Mouse (Mus musculus) right cerebral cortex, postnatal 36 days (tissue): Measurements from ENCODE around the gene Kcnmb2.

ENCODE experiments used
- DNase-seq, 2 experiments: peaks; one replicate each; pipeline ENCODE4 v3.0.0; 2022; ENCODE audit warnings: low spot score in 2 of 2, mixed read lengths in 1 of 2

Gene Kcnmb2

DNA sequence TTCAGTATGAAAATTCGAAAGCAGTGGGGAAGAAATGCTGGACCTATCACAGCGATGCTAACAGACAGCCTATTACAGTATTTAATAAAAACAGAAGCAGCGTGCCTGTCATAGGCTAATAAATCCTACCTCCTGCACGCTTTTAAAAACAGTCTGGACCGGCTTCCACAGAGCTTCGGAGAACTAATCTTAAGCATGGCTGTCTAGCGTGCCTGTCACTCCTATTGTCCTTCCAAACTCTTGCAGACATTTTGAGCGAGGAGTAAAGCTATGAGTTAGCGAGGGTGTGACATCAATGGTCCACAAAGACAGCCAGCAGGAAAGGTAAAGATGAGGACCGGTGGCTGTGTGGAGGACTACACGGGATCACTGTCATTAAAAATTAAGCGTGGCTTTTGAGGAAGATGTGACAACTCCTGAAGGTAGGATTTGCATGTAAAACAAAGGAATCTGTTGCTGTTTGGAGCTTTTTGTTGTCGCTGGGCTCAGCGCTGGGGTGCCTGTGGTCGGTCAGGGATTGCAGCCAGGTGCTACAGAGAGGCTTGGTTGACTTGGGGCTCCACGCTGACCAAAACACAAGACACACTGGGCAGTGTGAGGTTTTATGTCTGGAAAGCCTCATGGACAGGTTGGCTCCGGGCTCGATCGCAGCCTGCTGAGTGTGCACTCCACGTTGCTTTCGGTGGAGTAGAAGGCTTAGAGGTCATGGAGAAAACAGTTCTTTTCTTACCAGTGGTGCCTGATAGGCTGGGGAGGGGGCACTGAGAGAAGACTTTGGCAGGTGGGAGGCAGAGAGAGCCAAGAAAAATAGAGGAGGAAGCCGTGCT is at the start of gene Kcnmb2:
Gene Kcnmb2 (plus strand): TSS at position 4 of the 827 bp plus-strand sequence.
- DNase-seq = no peak

DNA sequence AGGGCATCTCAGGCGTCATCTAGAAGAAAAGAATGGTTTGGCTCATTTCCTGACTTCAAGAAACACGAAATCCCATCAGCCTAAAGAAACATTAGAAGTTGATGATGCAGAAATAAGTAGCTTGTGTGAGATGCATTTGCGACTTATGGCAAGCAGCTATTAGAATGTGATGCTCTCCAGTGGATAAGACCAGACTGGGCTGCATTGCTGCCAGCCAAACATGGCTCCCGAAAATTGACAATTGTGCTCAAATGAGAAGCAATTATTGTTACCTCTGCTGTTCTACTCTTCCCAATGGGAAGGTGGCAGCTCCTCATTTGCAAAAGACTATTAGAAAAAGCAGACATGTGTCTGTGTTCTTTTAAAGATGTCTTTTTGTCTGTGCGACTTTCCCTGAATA is 38.8 kb upstream of the Kcnmb2 start:
- no peak for DNase-seq

DNA sequence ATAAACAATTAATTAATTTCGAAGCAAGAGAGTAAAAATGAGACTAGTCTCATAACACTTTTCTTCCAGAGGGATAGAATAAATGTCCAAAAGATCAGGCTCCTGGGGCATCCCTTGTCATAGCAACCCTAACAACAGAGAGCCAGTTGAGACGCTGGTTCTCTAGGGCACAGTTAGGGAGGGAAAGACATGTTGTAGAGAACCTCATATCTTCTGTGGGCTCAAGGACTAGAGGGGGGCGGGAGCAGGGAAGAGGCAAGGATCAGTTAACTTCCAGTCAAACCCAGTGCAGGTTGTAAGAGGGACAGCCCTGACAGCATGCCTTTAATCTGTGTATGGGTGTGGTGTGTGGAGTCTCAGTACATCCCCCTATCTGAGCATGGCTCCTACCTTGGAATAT is 38.2 kb upstream of the Kcnmb2 start:
- no peak for DNase-seq

DNA sequence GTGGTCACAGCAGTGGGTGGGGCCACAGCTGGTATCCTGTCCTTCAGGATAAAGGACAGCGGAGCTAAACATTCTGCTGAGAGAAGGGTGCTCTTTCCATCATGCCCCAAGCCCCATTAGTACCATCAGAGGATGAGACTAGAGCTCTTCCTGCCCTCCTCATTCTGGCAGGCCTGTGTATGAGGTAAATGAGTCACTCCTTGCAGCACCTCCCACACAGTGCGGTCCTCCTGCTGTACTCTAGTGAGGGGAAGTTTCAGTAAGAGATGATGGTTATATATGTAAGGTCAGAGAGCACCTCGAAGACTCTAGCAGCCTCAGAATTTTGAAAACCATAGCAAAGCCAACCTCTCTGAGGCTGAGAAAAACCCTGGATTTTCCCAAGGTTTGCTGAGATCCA is 30.8 kb upstream of the Kcnmb2 start:
- DNase-seq = peak; percentile 18 to 39

DNA sequence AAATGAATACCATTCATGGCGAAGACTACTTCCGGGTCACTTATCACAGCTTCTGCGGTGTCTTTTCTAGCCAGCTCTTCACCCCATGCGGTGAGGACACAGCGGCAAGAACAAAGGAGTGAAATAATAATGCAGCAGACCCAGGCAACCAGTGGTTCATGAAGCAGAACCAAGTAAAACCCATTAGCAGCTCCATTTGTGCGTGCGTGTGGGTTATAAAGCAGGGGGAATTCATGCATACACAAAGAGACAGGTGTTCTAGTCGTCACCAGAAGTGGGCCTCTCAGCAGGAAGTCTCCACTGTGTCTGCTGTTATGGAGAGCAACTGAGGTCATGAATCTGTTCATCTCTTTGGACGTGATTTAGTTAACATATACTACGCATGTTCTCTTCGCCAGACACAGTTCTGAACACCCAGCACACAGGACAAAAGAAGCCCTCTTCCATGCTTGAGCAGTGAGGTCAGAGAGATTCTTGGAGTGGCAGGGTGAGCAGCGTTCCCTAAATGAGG is 19.6 kb upstream of the Kcnmb2 start:
- no peak for DNase-seq

DNA sequence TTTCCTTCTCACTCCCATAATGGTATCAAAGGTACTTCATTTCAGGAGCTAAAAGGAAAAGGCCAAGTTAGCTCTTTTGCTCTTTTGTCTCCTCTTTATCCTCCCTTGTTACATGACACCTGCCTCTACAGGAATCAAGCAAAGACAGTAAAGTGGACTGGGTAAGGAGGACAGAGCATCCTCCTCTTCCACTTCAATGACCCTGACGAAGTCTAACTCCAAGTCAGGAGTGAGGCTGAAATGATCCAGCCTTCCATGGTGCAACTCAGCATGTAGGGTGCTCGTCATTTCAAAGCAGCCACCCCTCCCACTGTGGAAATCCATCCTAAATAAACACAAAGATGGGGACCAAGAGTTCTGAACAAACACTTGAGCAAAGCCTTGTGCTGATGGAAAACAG is 9.7 kb upstream of the Kcnmb2 start:
- no peak for DNase-seq

DNA sequence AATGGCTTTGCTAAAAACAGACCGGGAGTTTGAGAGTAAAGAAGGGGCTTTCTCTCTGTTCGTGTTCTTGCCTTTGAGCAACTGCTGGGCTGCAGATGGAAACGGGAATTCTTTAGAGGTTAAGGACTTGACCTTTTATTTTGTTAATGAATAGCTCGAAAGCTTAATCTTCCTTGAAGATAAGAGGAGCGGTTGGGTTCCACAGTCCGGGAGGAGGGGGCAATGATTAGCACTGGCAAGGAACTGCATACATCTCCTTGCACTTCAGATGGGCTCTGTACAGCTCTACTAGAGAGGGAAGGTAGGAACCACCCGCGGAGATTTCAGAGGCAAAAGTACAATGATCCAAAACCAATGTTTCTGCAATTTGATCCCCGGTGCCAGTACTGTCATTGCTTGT is 1.2 kb downstream of the Kcnmb2 start:
- DNase-seq = no peak

DNA sequence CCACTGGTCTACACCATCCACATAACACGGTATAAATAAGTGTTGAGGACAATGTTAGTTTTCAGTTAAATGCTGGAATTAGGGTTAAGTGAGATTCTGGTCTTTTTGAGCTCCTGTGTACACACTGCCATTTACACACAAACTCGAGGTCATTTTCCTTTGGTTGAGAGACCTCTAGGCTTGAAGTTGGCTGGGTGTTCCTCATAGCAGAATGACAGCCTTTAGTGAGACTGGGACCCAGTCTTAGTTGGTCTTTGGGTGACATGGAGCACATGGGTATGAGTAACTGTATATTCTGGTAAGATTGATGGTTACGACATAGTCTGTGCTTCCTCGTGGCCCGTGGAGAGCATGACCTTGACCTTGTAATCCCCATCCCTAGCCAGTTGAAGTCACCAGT is 1.8 kb downstream of the Kcnmb2 start:
- no peak for DNase-seq

DNA sequence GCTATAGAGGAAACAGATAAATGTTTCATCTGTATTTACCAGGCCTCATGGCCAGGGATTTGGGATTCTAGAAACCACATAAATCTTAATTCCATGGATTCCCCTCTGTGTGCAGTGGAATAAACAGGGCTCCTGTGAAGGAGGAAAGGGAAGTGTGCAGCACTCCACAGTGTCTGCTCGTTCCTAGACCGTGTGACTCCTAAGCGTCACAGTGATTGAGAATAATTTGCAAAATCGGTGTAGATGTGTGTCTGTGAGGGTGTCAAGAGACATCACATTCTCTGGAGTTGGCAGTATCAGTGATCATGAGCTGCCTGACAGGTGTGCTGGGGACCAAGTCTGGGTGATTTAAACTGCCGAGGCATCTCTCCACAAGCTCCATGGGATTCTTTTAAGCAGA is 8.9 kb downstream of the Kcnmb2 start:
- no peak for DNase-seq

DNA sequence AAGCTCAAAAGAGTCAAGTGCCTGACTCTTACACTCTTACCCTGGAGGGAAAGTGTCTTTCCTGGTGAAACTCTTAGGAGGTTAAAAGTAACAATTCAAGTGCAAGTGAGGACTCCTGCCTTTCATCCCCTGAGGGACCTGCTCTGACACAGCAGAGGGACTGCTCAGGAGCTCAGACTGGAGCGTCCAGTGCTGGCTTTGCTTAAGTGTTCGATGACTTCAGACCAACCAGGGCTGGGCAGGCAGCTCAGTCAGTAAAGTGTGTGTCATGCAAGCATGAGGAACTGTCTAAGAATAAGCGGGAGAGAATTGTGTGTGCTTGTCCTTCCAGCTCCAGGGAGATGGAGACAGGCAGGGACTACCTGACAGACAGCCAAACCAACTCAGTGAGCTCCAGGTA is 9.4 kb downstream of the Kcnmb2 start:
- no peak for DNase-seq

DNA sequence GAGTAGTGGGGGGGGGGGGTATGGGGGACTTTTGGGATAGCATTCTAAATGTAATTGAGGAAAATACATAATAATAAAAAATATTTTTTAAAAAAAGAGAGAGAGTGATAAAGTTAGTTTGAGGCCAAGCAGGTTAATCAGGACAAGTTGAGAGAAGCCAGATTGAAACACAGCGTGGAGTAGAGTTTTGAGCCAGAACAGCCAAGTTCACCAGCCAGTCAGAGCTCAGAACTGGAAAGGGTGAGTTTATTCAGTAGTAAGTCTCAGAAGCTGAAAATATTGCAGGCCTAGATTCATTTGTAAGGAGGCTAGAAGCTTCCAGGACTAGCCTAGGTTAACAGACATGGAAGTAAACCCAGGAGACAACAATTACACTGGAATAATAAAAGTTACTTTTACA is 26.2 kb downstream of the Kcnmb2 start:
- DNase-seq = no peak

DNA sequence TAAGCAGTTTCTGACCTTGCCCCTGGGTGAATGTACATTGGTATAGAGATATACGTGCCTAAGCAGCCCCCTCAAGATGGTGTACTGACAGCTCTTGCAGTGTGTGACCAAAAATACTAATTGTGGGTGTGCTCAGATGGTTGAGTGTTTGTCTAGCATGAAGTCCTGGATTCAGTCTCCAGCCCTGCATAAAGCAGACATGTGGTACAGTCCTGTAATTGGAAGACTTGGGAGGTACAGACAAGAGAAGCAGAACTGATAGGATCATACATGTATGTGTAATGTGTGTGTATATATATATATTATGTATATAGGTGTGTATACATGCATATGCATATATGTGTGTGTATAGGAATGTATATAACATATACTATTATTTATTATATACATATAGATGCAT is 32.4 kb downstream of the Kcnmb2 start:
- DNase-seq = no peak

DNA sequence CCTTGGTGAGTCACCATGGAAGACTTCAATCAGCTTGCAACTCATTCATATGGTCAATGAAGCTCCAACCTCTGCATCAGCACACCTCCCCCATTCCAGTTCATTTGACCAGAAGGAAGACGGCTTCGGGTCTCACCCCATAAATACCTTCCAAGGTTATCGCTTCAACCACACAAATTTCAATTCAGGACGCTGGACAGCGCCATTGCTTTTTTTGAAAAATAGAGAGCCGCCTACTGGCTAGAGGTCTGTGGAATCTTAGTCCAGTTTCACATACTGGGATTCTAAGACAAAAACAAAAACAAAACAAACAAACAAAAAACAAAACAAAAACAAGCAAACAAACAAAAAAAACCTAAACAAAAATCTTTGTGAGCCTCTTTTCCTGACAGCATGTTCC is 39.2 kb downstream of the Kcnmb2 start:
- no peak for DNase-seq

DNA sequence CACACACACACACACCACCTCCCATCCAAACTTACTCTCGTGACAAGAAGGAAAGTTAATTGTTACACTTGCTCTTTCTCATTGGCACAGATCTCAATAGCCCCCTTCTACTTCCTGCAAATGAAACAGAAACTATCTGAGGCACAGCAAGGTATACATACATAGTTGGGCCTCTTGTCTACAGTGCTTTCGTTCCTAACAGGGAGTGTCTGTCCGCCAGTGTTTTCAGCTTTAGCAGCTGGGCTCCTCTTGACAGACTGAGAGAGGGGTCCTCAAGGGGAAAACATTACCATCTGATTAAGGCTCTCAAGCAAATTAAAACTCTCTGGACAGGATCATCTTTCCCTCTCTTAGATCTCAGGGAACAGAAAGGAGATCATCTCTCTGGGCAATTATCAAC is 51.9 kb downstream of the Kcnmb2 start:
- no peak for DNase-seq

DNA sequence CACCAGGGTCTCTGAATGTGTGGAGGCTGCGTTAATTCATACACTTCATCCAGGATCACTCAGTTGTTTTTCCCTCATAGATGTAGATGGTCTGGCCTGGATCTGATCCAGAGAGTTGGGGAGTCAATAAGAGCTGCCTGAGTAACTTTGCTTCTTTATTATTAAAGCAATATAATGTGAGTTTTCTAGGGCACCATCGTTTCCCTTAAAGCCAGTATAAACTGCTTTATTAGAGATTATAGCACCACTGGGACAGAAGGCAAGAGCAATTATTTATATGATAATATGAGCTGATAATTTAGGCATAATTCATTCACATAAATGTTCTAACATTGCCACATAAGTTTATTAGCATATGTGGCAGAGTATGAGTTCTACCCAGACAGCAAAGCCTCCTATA is 52.7 kb downstream of the Kcnmb2 start:
- DNase-seq = no peak

DNA sequence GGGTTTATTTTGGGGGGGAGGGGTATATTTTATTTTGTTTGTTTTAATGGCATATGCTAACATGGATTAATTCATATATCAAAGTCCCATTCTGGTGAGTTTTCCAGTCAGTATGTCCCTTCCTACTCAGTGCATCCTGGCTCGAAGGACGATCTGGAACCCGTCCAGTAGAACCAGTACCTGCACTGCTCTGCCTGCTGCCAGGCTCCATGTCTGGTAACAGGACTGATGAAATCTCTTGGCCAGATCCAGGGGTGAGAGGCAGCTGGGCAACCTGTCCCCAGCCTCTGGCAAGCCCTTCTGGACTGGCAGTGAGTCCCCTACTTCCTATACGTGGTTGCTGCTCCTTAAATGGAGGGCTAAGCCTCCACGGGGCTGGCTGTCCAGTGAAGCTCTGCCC is 57.5 kb downstream of the Kcnmb2 start:
- DNase-seq = no peak

DNA sequence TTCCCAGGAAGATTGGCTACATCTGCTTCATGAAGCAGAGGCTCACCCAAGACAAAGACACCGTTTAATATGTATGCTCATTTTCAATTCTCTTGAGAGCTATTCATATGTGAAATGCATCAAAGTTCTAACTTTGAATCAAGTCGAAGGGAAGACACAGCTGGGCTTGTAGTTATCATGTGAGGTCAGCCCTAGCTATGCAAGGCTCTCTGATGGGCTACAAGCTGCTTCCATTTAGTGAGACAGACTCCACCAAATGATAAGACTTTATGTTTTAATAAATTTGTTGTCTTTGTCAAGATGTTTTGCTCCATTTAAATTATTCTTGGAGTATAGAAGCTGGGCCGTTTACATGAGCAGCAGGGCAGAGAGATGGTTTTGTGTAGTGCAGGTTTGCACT is 58.9 kb downstream of the Kcnmb2 start:
- DNase-seq = no peak

DNA sequence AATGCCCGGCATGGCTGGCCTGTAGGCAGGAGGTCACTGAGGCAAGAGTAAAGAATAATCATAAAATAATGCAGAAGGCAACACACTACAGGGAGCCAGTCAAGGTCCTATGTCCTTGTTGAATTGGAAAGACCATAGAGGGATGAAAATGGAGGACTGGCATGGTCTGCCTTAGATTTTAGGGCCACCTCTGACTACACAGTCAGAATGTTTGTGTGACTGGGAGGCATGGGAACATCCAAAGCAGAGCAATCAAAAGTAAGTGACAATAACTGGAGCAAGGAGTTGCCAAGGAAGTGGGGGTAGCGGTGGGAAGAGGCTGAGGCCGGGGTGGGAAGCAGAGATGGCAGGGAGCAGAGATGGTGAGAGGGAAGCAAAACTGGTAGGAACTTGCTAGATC is 60.8 kb downstream of the Kcnmb2 start:
- no peak for DNase-seq

DNA sequence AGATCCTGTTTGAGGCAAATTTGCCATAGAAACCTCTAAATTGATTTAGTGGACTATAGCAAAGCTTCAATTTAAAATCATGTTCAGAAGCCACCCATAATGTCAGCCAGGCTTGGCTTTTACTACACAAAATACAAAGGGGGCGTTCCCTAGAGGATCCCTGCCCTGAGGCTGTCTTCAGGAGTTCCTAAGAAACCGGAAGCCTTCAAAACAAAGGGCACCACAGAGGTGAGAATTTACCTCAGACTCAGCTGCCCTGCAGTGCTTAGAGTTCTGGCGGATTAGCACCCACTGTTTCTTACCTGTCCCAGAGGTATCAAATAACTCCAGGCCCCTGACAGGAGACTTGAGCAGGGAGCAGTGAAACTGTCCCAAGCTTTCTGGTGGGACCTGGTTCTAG is 77.4 kb downstream of the Kcnmb2 start:
- no peak for DNase-seq

DNA sequence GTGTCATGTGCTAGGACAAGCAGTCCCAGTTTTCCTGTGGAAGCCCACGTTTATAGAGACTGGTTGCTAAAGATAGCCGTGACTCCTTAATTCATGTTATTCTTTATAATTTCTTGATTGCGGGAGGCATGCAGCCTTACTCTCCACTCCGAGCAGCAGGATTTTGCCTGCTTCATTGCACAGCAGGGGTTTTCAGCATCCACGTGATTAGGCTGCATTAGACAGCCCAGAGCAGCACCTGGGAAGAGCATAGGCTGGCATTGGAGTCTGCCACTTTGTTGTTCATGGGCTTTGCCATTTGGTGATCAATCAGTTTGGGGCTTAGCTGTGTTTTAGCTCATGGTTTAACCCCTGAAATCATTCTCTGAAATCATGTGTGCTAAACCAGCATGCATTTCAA is 80.1 kb downstream of the Kcnmb2 start:
- DNase-seq = no peak

DNA sequence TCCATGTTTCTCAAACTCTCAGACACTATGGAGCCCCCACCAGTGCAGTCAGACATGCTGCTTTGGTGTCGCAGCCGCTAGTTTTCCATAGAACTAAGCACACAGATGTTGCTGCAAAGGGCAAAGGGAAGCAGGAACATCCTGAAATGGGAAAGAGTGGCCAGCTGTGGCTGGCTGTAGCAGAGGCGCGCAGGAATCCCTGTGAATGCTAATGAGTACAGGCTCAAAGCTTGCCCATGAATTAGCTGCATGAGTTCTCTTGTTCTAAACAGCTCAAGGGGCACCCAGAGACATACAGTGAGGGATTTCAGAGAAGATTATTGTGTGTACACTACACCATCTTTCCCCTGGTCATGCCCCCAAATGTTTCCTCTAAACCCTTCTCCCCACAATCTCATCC is 82.8 kb downstream of the Kcnmb2 start:
- no peak for DNase-seq

DNA sequence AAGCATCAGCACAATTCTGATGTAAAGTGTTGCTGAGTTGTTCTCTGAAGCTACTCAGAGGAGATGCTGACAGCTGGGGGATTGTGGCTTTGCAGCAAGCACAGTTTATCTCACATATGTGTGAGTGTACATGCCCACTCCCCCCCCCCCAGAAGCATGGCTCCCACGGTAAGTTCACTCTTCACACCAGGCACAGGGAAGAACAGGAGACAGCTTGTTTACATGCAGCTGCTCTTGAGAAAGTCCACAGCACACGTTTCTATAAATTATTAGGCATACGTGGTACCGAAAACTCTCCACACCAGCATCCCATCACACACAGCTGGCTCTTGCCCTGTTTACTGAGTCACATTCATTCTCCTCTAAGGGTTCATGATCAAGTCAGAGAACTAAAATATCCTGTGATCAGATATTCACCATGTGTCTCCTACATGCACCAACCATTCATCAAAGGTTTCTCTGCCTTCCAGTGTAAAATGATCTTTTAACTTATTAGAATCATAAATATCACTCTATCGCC is 89.3 kb downstream of the Kcnmb2 start:
- DNase-seq = no peak

DNA sequence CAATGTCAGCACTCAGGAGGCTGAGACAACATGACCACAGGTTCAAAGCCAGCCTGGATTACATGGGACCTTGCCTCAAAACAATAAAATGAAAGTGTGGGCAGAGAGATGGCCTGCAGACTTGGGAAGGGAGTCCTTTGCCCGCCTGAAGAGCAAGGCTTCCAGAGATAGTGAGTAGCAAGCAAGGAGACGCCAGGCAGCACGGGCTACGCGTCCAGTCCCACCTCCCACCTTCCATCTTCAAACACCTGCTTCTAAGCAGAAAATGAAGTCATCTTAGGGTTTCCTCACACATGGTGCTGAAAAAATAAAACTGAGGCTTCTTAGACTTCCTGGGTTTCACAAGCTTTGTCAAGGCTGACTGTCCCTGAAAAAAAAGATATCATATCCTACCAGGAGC is 109.3 kb downstream of the Kcnmb2 start:
- no peak for DNase-seq
